Mouse (Mus musculus) stomach, postnatal 0 days (tissue): ENCODE data around the gene Mpp2.

Source experiments
- CTCF ChIP-seq: IDR thresholded peaks from 2 replicates; pipeline ENCODE4 v1.5.1; 2016; ENCODE audit warnings: antibody characterized with exemption, low read depth, mild to moderate bottlenecking, moderate library complexity
- EP300 ChIP-seq: optimal IDR thresholded peaks from 2 replicates; pipeline ENCODE3; 2016; ENCODE audit warnings: antibody characterized with exemption

DNA sequence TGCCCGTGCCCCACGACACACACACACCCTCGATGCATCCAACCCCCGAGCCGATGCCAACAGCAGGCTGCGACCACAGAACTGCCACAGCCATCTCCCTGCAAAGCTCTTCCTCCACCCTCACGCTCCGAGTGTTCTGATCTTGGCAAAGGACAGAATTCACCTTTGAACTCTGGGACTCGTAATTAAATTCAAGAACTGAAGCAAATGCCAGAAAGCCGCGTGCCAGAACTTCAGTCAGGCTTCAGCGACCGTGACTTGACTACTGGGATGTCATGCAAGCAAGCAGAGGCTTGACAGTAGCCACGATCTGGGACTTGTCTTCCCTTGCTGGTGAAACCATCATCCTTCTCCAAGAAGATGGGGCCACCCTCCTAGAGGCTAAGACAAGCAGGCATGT lies 14.6 kb downstream of the Mpp2 start:
- TF ChIP-seq CTCF (no peak), EP300 (no peak)
